Mouse (Mus musculus): ENCODE measurements around the gene Hip1r. TPM values are rescaled to one million over a fixed set of nuclear protein-coding genes. Genes with fewer than 3 reads are reported as not detected.

Gene Hip1r
- total and polyA plus RNA-seq, 2 experiments from 2014 or later: 32.6 to 46.9 TPM

GRCm38 (mm10) chr5:124043999-124044398 is 70.6 kb downstream of the Hip1r start:
- peak; percentile 54 for ATAC-seq
- DNase-seq (ENCODE audit: low spot score): peak; percentile 40
- Histone ChIP-seq H3K36me3 (ENCODE audit: insufficient read depth, low read length) (no peaks in the 10 kb centered on the region), H3K4me2 (ENCODE audit: low read depth, low read length) (no peak overlapping the region), H3K9me3 (ENCODE audit: low read length) (no peaks in the 10 kb centered on the region), H3K4me3 (ENCODE audit: low read length) (no peak overlapping the region), H3K27ac (peak overlapping the region; percentile 45; the same call in 1 of the 2 replicates), H3K4me1 (ENCODE audit: insufficient read depth, low read length) (peaks cover 5% of the 10 kb centered on the region), H3K27me3 (ENCODE audit: insufficient read depth, low read length) (no peaks in the 10 kb centered on the region), H3K9ac (replicated peaks; ENCODE audit: low read length) (no peak overlapping the region)
- 35% methylated on average over 5 of the region's 5 CpGs for WGBS
- TF ChIP-seq CTCF (IDR thresholded peaks at IDR 0.05; ENCODE audit: low read depth): peak; percentile 50

GRCm38 (mm10) chr5:124045453-124046010 is 72.1 kb downstream of the Hip1r start:
- 15% methylated on average over 11 of the region's 11 CpGs for WGBS

GRCm38 (mm10) chr5:124046741-124047401 is 73.4 kb downstream of the Hip1r start:
- 0 out of 2 replicates have a peak, but pooled peaks have one; percentile 9 for TF ChIP-seq CTCF (IDR thresholded peaks at IDR 0.05; ENCODE audit: low read depth)
- H3K9me3 ChIP-seq (ENCODE audit: low read length): no peaks in the 10 kb centered on the region
- no peak overlapping the region for H3K9ac ChIP-seq (replicated peaks; ENCODE audit: low read length)
- no peak overlapping the region for H3K4me3 ChIP-seq (ENCODE audit: low read length)
- H3K4me2 ChIP-seq (ENCODE audit: low read depth, low read length): no peak overlapping the region
- peaks cover 14% of the 10 kb centered on the region for H3K4me1 ChIP-seq (ENCODE audit: insufficient read depth, low read length)
- H3K36me3 ChIP-seq (ENCODE audit: insufficient read depth, low read length): no peaks in the 10 kb centered on the region
- 63% methylated on average over 7 of the region's 7 CpGs for WGBS
- DNase-seq (ENCODE audit: low spot score): no peak
- H3K27me3 ChIP-seq (ENCODE audit: insufficient read depth, low read length): no peaks in the 10 kb centered on the region
- H3K27ac ChIP-seq: peak overlapping the region; percentile 38; the same call in 1 of the 2 replicates
- no peak for ATAC-seq

More at GRCm38 (mm10) chr5:124045453-124046010, 72.1 kb downstream of the Hip1r start:
- H3K4me1 ChIP-seq (ENCODE audit: insufficient read depth, low read length): peaks cover 14% of the 10 kb centered on the region
- H3K36me3 ChIP-seq (ENCODE audit: insufficient read depth, low read length): no peaks in the 10 kb centered on the region
- H3K9me3 ChIP-seq (ENCODE audit: low read length): no peaks in the 10 kb centered on the region
- no peaks in the 10 kb centered on the region for H3K27me3 ChIP-seq (ENCODE audit: insufficient read depth, low read length)
- DNase-seq (ENCODE audit: low spot score) (peak; percentile 67), ATAC-seq (peak; percentile 27; the same call in 1 of the 2 replicates)
- H3K9ac ChIP-seq (replicated peaks; ENCODE audit: low read length): no peak overlapping the region
- no peak for TF ChIP-seq CTCF (IDR thresholded peaks at IDR 0.05; ENCODE audit: low read depth)
- H3K4me2 ChIP-seq (ENCODE audit: low read depth, low read length): no peak overlapping the region
- peak overlapping the region; percentile 45 for H3K27ac ChIP-seq
- no peak overlapping the region for H3K4me3 ChIP-seq (ENCODE audit: low read length)

GRCm38 (mm10) chr5:124049249-124050045 is 76.0 kb downstream of the Hip1r start:
- DNase-seq (ENCODE audit: low spot score) (no peak), ATAC-seq (no peak)
- peak overlapping the region; percentile 58; the same call in 1 of the 2 replicates for H3K27ac ChIP-seq
- H3K9ac ChIP-seq (replicated peaks; ENCODE audit: low read length): no peak overlapping the region
- no peak overlapping the region for H3K4me3 ChIP-seq (ENCODE audit: low read length)
- TF ChIP-seq CTCF (IDR thresholded peaks at IDR 0.05; ENCODE audit: low read depth): no peak
- no peaks in the 10 kb centered on the region for H3K36me3 ChIP-seq (ENCODE audit: insufficient read depth, low read length)
- WGBS: 53% methylated on average over 15 of the region's 15 CpGs
- no peaks in the 10 kb centered on the region for H3K9me3 ChIP-seq (ENCODE audit: low read length)
- no peaks in the 10 kb centered on the region for H3K27me3 ChIP-seq (ENCODE audit: insufficient read depth, low read length)
- H3K4me2 ChIP-seq (ENCODE audit: low read depth, low read length): no peak overlapping the region
- H3K4me1 ChIP-seq (ENCODE audit: insufficient read depth, low read length): peaks cover 14% of the 10 kb centered on the region; the same call in 1 of the 2 replicates

- peak; percentile 29 for TF ChIP-seq CTCF (IDR thresholded peaks at IDR 0.05; ENCODE audit: low read depth)
- no peaks in the 10 kb centered on the region for H3K27me3 ChIP-seq (ENCODE audit: insufficient read depth, low read length)
- H3K4me2 ChIP-seq (ENCODE audit: low read depth, low read length): no peak overlapping the region
- no peak for ATAC-seq
- H3K9me3 ChIP-seq (ENCODE audit: low read length): no peaks in the 10 kb centered on the region
- no peak overlapping the region for H3K4me3 ChIP-seq (ENCODE audit: low read length)
- H3K9ac ChIP-seq (replicated peaks; ENCODE audit: low read length): no peak overlapping the region
- H3K36me3 ChIP-seq (ENCODE audit: insufficient read depth, low read length): no peaks in the 10 kb centered on the region
- WGBS: 51% methylated on average over 14 of the region's 14 CpGs
- no peak for DNase-seq (ENCODE audit: low spot score)
- peaks cover 14% of the 10 kb centered on the region; the same call in 1 of the 2 replicates for H3K4me1 ChIP-seq (ENCODE audit: insufficient read depth, low read length)
- H3K27ac ChIP-seq: peak overlapping the region; percentile 58; the same call in 1 of the 2 replicates
Observed at GRCm38 (mm10) chr5:124050095-124051050, 76.9 kb downstream of the Hip1r start.

Data from hindbrain, postnatal 0 days (tissue).